Mouse (Mus musculus) bone marrow, adult 2 months (tissue): ENCODE measurements at regions not wholly inside any gene's neighbourhood (a gene's known extent, or its start where the extent isn't known, plus 50 kb on each side); places are given as distances from the start of the nearest gene placed in this dataset.
"Not testable (repeated sequence)": the region's sequence is repeated elsewhere in the genome, so short reads cannot be mapped to it uniquely, and the experiment has no call there.

ENCODE experiments used
- CTCF ChIP-seq: fragments of 200-500 bp; IDR thresholded peaks from 2 replicates; pipeline ENCODE4 v1.5.1; 2011; ENCODE audit warnings: low read length, control low read depth; ENCODE audit not compliant: control insufficient read depth, insufficient read depth
- POLR2A ChIP-seq: fragments of 200-500 bp; IDR thresholded peaks from 2 replicates; pipeline ENCODE4 v1.6.1; 2011; ENCODE audit warnings: low read depth, mild to moderate bottlenecking, control low read depth, low read length, borderline replicate concordance; ENCODE audit not compliant: control insufficient read depth

DNA sequence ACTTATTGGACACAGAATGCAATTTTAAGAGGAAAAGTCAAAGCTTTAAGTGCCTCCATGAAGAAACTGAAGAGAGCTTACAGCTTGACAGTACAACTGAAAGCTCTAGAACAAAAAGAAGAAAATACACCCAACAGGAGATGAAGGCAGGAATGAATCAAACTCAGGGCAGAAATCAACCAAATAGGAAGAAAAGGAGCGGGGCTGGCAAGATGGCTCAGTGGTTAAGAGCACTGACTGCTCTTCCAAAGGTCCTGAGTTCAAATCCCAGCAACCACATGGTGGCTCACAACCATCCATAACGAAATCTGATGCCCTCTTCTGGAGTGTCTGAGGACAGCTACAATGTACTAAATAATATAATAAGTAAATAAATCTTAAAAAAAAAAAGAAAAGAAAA lies 124.8 kb downstream of the Gm31371 start:
- TF ChIP-seq POLR2A, CTCF: not testable (repeated sequence)
